Mouse (Mus musculus) heart, embryonic 14.5 days (tissue): ENCODE data around the gene Tnfaip8l2. TPM values are rescaled to one million over a fixed set of nuclear protein-coding genes. Genes with fewer than 3 reads are reported as not detected.

Experiments used
- ATAC-seq: fragments of 200-750 bp; cut with Nextera tagmentation; 2 replicates; pipeline ENCODE4 v1.8.0; 2017; ENCODE audit warnings: low read depth, moderate TSS enrichment; ENCODE audit not compliant: insufficient number of reproducible peaks, insufficient read depth, low FRiP score
- H3K27ac ChIP-seq, 2 experiments: fragments of 200-500 bp in 1 of 2; fragments of 300-500 bp in 1 of 2; sonication (generic) in 1 of 2; replicated peaks in 1 of 2; 2 replicates each; pipeline ENCODE4 v1.5.1; 2012 to 2014; ENCODE audit warnings: low read depth in 2 of 2, low read length in 2 of 2, control low read depth in 1 of 2, mild to moderate bottlenecking in 1 of 2, mixed read lengths in 1 of 2; ENCODE audit not compliant: control insufficient read depth in 1 of 2, insufficient read depth in 1 of 2
- H3K27me3 ChIP-seq: fragments of 300-500 bp; sonication (generic); 2 replicates; pipeline ENCODE4 v1.6.1; 2014; ENCODE audit warnings: mild to moderate bottlenecking, low read length, control low read depth; ENCODE audit not compliant: control insufficient read depth, insufficient read depth
- H3K36me3 ChIP-seq: fragments of 300-500 bp; sonication (generic); 2 replicates; pipeline ENCODE4 v1.6.1; 2014; ENCODE audit warnings: mild to moderate bottlenecking, control low read depth, low read length, mixed read lengths; ENCODE audit not compliant: control insufficient read depth, insufficient read depth
- H3K4me1 ChIP-seq, 2 experiments: fragments of 200-500 bp in 1 of 2; fragments of 300-500 bp in 1 of 2; sonication (generic) in 1 of 2; 2 replicates each; pipeline ENCODE4 v1.6.1; 2012 to 2014; ENCODE audit warnings: low read length in 2 of 2, control low read depth in 1 of 2, mixed read lengths in 1 of 2; ENCODE audit not compliant: control insufficient read depth in 2 of 2, insufficient read depth in 2 of 2
- H3K4me2 ChIP-seq: fragments of 300-500 bp; sonication (generic); 2 replicates; pipeline ENCODE4 v1.6.1; 2014; ENCODE audit warnings: mild to moderate bottlenecking, low read length
- H3K4me3 ChIP-seq, 2 experiments: fragments of 200-500 bp in 1 of 2; fragments of 300-500 bp in 1 of 2; sonication (generic) in 1 of 2; 2 replicates each; pipeline ENCODE4 v1.5.1; 2012 to 2014; ENCODE audit warnings: low read length in 2 of 2, mild to moderate bottlenecking in 2 of 2, control low read depth in 1 of 2, low read depth in 1 of 2, moderate library complexity in 1 of 2; ENCODE audit not compliant: control insufficient read depth in 1 of 2, insufficient read depth in 1 of 2
- H3K9ac ChIP-seq: fragments of 300-500 bp; sonication (generic); 2 replicates; pipeline ENCODE4 v1.6.1; 2014; ENCODE audit warnings: mild to moderate bottlenecking, low read length
- H3K9me3 ChIP-seq: fragments of 300-500 bp; sonication (generic); 2 replicates; pipeline ENCODE4 v1.6.1; 2016; ENCODE audit warnings: low read length, control low read depth; ENCODE audit not compliant: control insufficient read depth
- WGBS: fragments of 180-500 bp; shearing (Covaris S2); extraction: QIAGEN DNeasy Blood & Tissue Kit; methylation state at CpG from one replicate; pipeline ENCODE4 v1.1.7; 2014; 5-methylcytosine and 5-hydroxymethylcytosine counted together
- polyA plus RNA-seq: library from polyadenylated mRNA; unstranded; fragments of >200 nt; fragmentation: Nextera tagmentation; extraction: Ambion mirVana; gene quantifications from 2 replicates; pipeline ENCODE4 v1.2.1, GENCODE M21; 2014

Gene Tnfaip8l2
- polyA plus RNA-seq, 1 experiment from 2014 or later = 2.6 TPM

DNA sequence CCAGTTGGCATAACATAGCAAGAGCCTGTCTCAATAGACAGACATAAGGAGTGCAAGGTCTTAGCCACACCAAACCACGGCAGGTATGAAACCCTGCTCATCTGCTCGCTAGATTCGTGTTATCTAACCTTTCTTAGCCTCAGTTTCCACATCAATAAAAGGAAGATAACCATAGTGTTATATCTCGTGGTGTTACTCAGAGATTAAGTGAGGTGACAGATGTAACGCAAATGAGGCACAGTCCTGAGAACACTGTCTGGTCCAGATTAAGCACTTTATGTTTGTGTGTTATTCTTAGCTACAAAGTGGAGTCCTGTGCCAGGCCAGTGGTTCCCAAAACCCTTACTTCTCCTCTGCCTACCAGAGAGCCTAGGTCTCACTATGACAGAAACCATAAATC is 22.7 kb upstream of the Tnfaip8l2 start:
- no peak overlapping the region for H3K4me3 ChIP-seq
- ATAC-seq = no peak
- peaks cover 8% of the 10 kb centered on the region for H3K27me3 ChIP-seq
- 46% methylated on average over 5 of the region's 5 CpGs for WGBS
- peaks cover 16% of the 10 kb centered on the region; the same call in 1 of the 2 replicates for H3K36me3 ChIP-seq
- no peak overlapping the region for H3K4me2 ChIP-seq
- no peak overlapping the region for H3K27ac ChIP-seq
- no peak overlapping the region for H3K9ac ChIP-seq
- no peaks in the 10 kb centered on the region for H3K9me3 ChIP-seq
- peaks cover 20 to 35% of the 10 kb centered on the region in 2 experiments for H3K4me1 ChIP-seq

DNA sequence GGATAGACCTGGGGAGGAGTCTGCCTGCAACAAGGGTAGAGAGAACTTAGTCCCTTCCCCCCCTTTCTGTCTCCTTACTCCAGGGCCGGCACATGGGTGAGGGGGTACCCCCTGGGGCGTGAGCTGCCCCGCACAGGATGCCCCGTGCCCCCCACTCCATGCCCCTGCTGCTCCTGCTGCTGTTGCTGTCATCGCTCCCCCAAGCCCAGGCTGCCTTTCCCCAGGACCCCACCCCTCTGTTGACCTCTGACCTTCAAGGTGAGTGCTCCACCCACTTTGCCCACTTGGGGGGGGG is 22.0 kb upstream of the Tnfaip8l2 start:
- Histone ChIP-seq H3K4me3 (no peak overlapping the region), H3K36me3 (peaks cover 10% of the 10 kb centered on the region; the same call in 1 of the 2 replicates), H3K4me1 (peaks cover 20 to 39% of the 10 kb centered on the region in 2 experiments), H3K4me2 (0 out of 2 replicates have a peak overlapping the region, but pooled peaks have one; percentile 11), H3K27ac (no peak overlapping the region), H3K27me3 (peaks cover 2% of the 10 kb centered on the region), H3K9ac (no peak overlapping the region), H3K9me3 (no peaks in the 10 kb centered on the region)
- no peak for ATAC-seq
- WGBS = 78% methylated on average over 5 of the region's 5 CpGs

DNA sequence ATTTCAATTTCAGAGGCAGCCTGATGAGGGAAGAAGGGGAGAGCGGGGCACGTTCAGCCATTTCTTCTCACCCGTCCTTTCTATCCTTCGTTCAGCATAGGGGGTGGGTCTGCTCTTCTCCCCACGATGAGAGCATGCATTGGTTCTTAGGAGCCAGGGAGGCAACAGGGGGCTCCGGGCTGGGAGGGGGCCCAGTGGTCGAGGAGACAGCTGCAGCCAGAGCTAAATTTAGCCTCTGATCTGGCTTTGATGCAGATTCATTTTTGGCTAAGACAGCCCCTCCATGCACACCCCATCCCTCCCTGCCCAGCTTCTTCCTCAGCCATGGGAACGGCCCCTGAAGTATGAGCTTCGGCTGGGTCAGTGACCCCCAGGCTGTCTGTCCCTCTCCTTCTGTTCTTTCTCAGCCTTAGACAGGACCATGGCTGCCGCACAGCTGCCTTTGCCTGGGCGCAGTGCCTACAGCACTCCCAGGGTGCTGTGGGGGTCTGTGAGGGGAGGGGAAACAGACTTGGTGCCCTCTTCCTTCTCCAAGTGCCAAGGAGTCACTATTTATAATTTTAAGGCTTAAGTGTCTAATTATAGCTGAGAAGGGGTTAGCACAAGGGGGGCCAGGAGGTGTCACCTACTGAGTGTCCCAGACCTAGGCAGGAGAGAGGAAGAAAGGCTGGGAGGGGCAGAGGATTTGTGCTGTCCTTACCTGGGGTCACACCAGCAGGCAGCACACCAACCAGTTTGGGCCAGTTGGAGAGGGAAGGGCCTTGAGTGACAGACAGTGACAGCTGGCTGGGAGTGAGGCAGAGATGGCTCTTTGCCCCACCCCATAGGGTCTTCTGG is 21.5 kb upstream of the Tnfaip8l2 start:
- ATAC-seq = no peak
- Histone ChIP-seq H3K27ac (no peak overlapping the region), H3K27me3 (no peaks in the 10 kb centered on the region; the same call in 1 of the 2 replicates), H3K4me1 (peaks cover 20 to 39% of the 10 kb centered on the region in 2 experiments), H3K9ac (no peak overlapping the region), H3K9me3 (no peaks in the 10 kb centered on the region), H3K36me3 (peaks cover 7% of the 10 kb centered on the region; the same call in 1 of the 2 replicates), H3K4me2 (peak overlapping the region; percentile 11; the same call in 1 of the 2 replicates), H3K4me3 (no peak overlapping the region)
- 46% methylated on average over 11 of the region's 11 CpGs for WGBS

DNA sequence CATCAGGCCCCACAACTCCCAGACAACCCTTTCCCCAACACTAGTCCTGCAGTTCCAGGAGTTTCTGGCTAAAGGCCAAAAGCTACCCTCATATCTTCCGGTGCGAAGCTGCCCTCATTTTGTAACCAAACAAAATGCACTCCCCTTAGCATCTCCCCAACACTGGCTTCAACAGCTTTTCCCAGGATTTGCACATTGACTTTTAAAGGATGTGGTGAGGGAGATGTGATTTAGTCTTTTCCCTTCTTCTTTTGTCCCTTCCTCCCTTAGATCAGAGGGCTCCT is 20.1 kb upstream of the Tnfaip8l2 start:
- WGBS = 28% methylated on average over 2 of the region's 2 CpGs
- H3K9me3 ChIP-seq = no peaks in the 10 kb centered on the region
- H3K4me1 ChIP-seq = peaks cover 20 to 39% of the 10 kb centered on the region in 2 experiments
- no peak overlapping the region for H3K9ac ChIP-seq
- H3K36me3 ChIP-seq = peaks cover 6% of the 10 kb centered on the region; the same call in 1 of the 2 replicates
- peak overlapping the region; percentile 98 for H3K4me2 ChIP-seq
- ATAC-seq = no peak
- no peaks in the 10 kb centered on the region; the same call in 1 of the 2 replicates for H3K27me3 ChIP-seq
- H3K27ac ChIP-seq = no peak overlapping the region
- H3K4me3 ChIP-seq = no peak overlapping the region

DNA sequence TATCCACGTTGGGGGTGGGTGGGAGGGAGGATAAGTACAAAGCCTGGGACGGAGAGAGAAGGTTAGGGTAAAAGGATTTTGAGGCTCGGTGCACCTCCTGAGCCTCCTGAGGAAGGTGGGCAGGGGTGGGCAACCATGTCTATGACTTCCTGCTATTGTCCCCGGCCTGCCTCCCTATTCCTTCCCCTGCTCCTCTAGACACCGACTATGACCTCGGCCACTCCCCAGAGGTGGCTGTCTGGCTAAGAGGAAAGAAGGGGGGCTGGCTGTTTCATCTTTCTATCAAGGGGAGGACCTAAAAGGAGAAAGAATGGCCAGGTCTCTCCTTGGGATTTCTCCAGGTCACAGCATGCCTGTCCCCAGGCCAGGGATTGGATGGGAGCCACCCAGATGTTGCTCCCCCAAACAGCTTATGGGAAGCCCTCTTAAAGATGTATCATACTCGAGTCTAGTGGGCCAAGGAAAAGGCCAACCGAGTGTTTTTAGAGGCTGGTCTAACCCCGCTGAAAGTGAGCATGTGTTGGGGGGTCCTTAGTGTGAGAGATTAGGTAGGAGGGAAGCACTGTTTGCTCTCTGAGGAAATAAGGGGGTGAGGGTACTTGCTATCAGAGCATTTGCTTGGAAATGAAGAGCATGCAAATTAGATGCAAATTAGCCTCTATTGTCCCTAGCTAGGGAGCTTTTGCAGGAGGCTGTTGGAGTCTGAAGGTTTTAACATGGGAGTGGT is 19.6 kb upstream of the Tnfaip8l2 start:
- Histone ChIP-seq H3K4me1 (peaks cover 20 to 39% of the 10 kb centered on the region in 2 experiments), H3K9me3 (no peaks in the 10 kb centered on the region), H3K4me2 (peak overlapping the region; percentile 98), H3K27me3 (no peaks in the 10 kb centered on the region; the same call in 1 of the 2 replicates), H3K4me3 (peak overlapping the region; percentile 78 to 85), H3K36me3 (peaks cover 6% of the 10 kb centered on the region; the same call in 1 of the 2 replicates), H3K27ac (no peak overlapping the region), H3K9ac (peak overlapping the region; percentile 80)
- no peak for ATAC-seq
- 21% methylated on average over 9 of the region's 9 CpGs for WGBS

DNA sequence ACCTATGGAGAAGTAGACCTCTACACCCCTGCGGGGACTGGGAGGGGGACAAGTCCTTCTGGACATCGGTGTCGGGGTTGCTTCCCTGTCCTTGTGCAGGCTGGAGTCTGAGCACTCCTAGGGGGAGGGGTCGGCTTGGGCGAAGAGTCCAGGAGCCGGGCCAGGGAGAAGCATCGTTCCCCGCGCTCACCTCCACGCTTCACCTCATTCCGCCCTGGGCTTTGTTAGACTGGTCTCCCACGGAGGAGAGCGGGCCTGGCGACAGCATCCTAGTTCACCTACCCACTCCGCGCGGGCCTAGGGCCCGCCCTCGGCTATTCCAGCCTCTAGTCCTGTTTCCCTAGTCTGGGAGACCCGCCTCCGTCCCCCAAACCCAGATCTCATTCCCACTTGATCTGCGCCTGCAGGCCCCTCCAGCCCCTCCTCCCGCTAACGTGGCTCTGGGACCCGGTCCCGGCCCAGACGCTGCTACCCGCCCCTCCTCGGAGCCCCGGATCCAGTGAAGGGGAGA is 18.9 kb upstream of the Tnfaip8l2 start:
- Histone ChIP-seq H3K4me2 (peak overlapping the region; percentile 98), H3K36me3 (peaks cover 3% of the 10 kb centered on the region; the same call in 1 of the 2 replicates), H3K9ac (peak overlapping the region; percentile 80), H3K4me3 (peak overlapping the region; percentile 78 to 85), H3K9me3 (no peaks in the 10 kb centered on the region), H3K27me3 (no peaks in the 10 kb centered on the region; the same call in 1 of the 2 replicates), H3K4me1 (peaks cover 20 to 39% of the 10 kb centered on the region in 2 experiments), H3K27ac (no peak overlapping the region)
- no peak; the same call in 1 of the 2 replicates for ATAC-seq
- WGBS = 2% methylated on average over 30 of the region's 30 CpGs

DNA sequence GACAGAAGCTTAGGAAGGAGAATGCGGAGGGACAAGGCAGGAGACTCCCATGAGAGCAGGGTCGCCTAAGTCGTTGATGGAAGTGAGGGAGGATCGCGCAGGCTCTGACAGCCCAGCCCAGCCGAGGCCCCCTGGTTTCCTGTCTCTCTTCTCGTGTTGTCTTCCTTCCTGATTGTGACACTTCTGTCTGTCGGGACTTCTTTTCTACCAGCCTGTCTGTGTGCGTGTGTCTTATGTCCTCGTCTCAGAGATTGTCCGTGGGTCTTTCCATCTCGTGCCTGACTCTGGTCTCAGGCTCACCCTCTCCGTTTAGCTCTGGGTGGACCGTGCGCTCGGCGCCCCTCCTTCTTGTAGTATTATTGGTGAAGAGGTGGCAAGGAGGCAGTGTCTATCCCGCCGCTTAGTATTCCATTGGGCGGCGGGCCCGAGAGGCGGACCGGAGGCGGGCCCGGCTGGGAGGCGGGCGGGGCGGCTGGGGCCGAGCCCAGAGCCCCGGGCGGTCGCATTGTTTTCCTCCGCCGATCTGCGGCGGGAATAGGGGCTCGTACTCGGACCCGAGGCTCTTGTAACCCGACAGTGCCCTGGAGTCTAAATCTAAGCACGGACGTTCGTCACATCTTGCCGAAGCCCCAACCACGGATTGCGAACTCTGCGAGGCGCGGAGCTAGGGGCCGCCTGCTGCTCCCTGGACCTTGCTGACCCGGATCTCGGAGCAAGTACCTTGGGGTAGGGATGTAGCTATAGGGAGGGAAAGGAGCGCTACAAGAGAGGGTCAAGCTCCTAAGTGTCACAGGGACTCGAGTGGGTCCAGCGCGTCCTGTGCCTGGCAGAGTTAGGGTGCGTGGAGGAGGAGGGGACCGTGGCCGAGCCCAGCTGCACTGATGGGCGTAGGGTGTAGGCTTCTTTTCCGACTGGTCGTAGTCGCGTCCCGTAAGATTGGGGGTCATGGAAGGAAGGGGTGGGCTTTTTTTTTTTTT is 18.1 kb upstream of the Tnfaip8l2 start, which contains the start of gene Sema6c:
Gene Sema6c (plus strand): TSS at position 471 of the 977 bp plus-strand sequence.
- Histone ChIP-seq H3K27ac (no peak within 1 kb of the TSS), H3K36me3 (no peaks in the 10 kb centered on the region)
- ATAC-seq = peak; percentile 94

More for the DNA sequence above, 18.1 kb upstream of the Tnfaip8l2 start, which contains the start of gene Sema6c:
- peak within 1 kb of the TSS; percentile 78 to 85 for H3K4me3 ChIP-seq
- WGBS = under 1% methylated on average over 64 of the region's 66 CpGs
- H3K4me1 ChIP-seq = peaks cover 20 to 39% of the 10 kb centered on the region in 2 experiments
- no peaks in the 10 kb centered on the region; the same call in 1 of the 2 replicates for H3K27me3 ChIP-seq
- H3K9ac ChIP-seq = peak within 1 kb of the TSS; percentile 80
- no peaks in the 10 kb centered on the region for H3K9me3 ChIP-seq
- peak within 1 kb of the TSS; percentile 98 for H3K4me2 ChIP-seq
